Mouse (Mus musculus) spleen, adult 2 months (tissue): ENCODE results near the gene Optn.

Source experiments
- CTCF ChIP-seq: fragments of 200-500 bp; IDR thresholded peaks from 2 replicates; pipeline ENCODE4 v1.5.1; 2011; ENCODE audit warnings: mild to moderate bottlenecking, inconsistent platforms; ENCODE audit not compliant: insufficient read depth, insufficient read length, insufficient replicate concordance; ENCODE audit errors: extremely low read depth
- POLR2A ChIP-seq: fragments of 200-500 bp; IDR thresholded peaks from 2 replicates; pipeline ENCODE4 v1.6.1; 2011; ENCODE audit warnings: low read depth, low read length, inconsistent platforms

DNA sequence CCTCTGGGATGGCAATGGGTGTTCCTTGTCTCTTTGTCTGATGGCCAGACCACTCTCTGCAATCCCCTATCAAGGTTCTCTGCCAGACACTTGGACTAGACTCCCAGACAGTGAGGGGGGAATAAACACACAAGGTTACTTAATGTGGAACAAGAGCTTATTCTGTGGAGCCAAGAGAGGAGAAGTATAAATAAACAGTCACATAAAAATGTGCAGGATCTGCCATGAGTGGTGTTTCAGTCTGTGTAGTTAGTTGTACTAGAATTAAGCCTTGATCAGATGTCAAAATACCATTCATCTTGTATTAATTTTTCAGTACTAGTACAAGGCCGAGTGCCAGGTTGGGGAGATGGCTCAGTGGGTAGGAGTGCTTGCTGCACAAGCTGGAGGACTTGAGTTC lies 39.0 kb upstream of the Optn start:
- TF ChIP-seq POLR2A (no peak), CTCF (no peak)
